Mouse (Mus musculus): ENCODE results near the gene Scml4. TPM values are rescaled to one million over a fixed set of nuclear protein-coding genes. Genes with fewer than 3 reads are reported as not detected.

Gene Scml4
- 1.3 and 1.9 TPM in 2 replicates for polyA plus RNA-seq (2012; rRNA removed)

- peak; percentile 41 to 62 for DNase-seq (ENCODE audit: extremely low spot score in 1 of 2, low spot score in 1 of 2)
These were observed at the start of gene Scml4 for GRCm38 (mm10) chr10:42860159-42860911. Gene Scml4, plus strand, starts transcription at chr10:42860370.

- no peak for DNase-seq (ENCODE audit: extremely low spot score in 1 of 2, low spot score in 1 of 2)
These were observed 34.2 kb upstream of the Scml4 start for GRCm38 (mm10) chr10:42825923-42826322.

- no peak for DNase-seq (ENCODE audit: extremely low spot score in 1 of 2, low spot score in 1 of 2)
These were observed 33.0 kb upstream of the Scml4 start for GRCm38 (mm10) chr10:42827155-42827554.

GRCm38 (mm10) chr10:42830007-42830406, 30.2 kb upstream of the Scml4 start:
- no peak for DNase-seq (ENCODE audit: extremely low spot score in 1 of 2, low spot score in 1 of 2)

- DNase-seq (ENCODE audit: extremely low spot score in 1 of 2, low spot score in 1 of 2), result no peak
These were observed 29.8 kb upstream of the Scml4 start for GRCm38 (mm10) chr10:42830409-42830808.

GRCm38 (mm10) chr10:42832677-42833076, 27.5 kb upstream of the Scml4 start:
- peak in 1 of 2 experiments; percentile 44 for DNase-seq (ENCODE audit: extremely low spot score in 1 of 2, low spot score in 1 of 2)

- DNase-seq (ENCODE audit: extremely low spot score in 1 of 2, low spot score in 1 of 2), result no peak
These were observed 26.1 kb upstream of the Scml4 start for GRCm38 (mm10) chr10:42833871-42834727.

GRCm38 (mm10) chr10:42838106-42838505, 22.1 kb upstream of the Scml4 start:
- no peak for DNase-seq (ENCODE audit: extremely low spot score in 1 of 2, low spot score in 1 of 2)

- DNase-seq (ENCODE audit: extremely low spot score in 1 of 2, low spot score in 1 of 2), result no peak
These were observed 21.4 kb upstream of the Scml4 start for GRCm38 (mm10) chr10:42838736-42839135.

- DNase-seq (ENCODE audit: extremely low spot score in 1 of 2, low spot score in 1 of 2), result no peak
These were observed 20.1 kb upstream of the Scml4 start for GRCm38 (mm10) chr10:42840036-42840435.

GRCm38 (mm10) chr10:42841531-42842195, 18.5 kb upstream of the Scml4 start:
- DNase-seq (ENCODE audit: extremely low spot score in 1 of 2, low spot score in 1 of 2), result peak in 1 of 2 experiments; percentile 32

GRCm38 (mm10) chr10:42842358-42842757, 17.8 kb upstream of the Scml4 start:
- DNase-seq (ENCODE audit: extremely low spot score in 1 of 2, low spot score in 1 of 2), result peak in 1 of 2 experiments; percentile 71

GRCm38 (mm10) chr10:42843416-42843815, 16.8 kb upstream of the Scml4 start:
- DNase-seq (ENCODE audit: extremely low spot score in 1 of 2, low spot score in 1 of 2), result no peak

GRCm38 (mm10) chr10:42845480-42845879, 14.7 kb upstream of the Scml4 start:
- DNase-seq (ENCODE audit: extremely low spot score in 1 of 2, low spot score in 1 of 2), result no peak

- DNase-seq (ENCODE audit: extremely low spot score in 1 of 2, low spot score in 1 of 2), result no peak
These were observed 11.7 kb upstream of the Scml4 start for GRCm38 (mm10) chr10:42848179-42849080.

GRCm38 (mm10) chr10:42849081-42849400, 11.1 kb upstream of the Scml4 start:
- DNase-seq (ENCODE audit: extremely low spot score in 1 of 2, low spot score in 1 of 2), result no peak

GRCm38 (mm10) chr10:42854838-42855237, 5.3 kb upstream of the Scml4 start:
- DNase-seq (ENCODE audit: extremely low spot score in 1 of 2, low spot score in 1 of 2), result no peak

GRCm38 (mm10) chr10:42855250-42855649, 4.9 kb upstream of the Scml4 start:
- DNase-seq (ENCODE audit: extremely low spot score in 1 of 2, low spot score in 1 of 2), result no peak

GRCm38 (mm10) chr10:42856574-42856973, 3.6 kb upstream of the Scml4 start:
- no peak for DNase-seq (ENCODE audit: extremely low spot score in 1 of 2, low spot score in 1 of 2)

- no peak for DNase-seq (ENCODE audit: extremely low spot score in 1 of 2, low spot score in 1 of 2)
These were observed 3.1 kb upstream of the Scml4 start for GRCm38 (mm10) chr10:42857021-42857420.

All from frontal cortex, adult 2 months (tissue).